Mouse (Mus musculus): ENCODE results near the gene Yeats2. TPM values are rescaled to one million over a fixed set of nuclear protein-coding genes. Genes with fewer than 3 reads are reported as not detected.

Yeats2 gene
- total and polyA plus RNA-seq, 2 experiments from 2014 or later, result 5.8 to 51.9 TPM

DNA sequence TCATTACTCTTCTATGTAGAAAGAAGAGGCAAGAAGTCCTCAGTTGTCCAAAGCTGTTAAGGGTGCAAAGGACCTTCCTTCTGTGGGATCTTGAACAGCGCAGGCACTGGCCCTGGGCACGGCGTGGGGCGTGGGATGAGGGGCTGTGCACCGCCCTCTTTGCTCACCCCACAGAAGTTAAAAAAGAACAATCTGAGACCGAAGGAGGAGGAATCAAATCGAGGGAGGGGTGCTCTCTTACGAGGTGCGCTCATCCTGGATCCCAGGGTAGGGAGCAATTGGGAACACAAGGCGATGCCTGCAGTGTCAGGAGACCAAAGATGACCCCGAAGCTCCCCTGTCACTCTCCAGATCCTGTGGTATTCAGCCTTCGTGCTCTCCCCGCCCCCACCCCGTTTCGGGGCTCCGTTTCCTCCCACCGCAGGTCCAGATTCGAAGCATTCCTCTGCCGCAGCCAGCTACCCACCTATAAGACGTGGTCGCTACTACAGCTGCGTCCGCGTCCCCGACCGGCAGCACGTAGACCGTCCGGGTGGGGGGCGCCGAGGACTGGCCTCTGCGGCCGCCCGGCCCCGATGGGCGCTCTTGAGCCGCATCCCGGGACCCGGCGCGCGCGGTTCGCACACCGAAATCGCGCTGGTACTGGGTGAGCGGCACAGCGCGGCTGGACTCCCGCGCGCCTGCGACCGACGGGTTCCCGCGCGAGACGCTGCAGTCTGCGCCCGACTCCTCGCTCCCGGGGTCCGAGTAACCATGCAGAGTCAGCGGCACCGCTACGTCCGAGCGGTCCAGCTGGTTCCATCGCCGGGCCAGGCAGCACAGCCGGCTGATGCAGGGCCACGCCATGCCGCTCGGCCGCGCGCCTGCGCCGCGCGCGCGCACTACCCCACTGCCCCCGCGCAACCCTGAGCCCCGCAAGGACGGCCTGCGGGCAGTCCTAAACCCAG is 99.9 kb downstream of the Yeats2 start, which contains the start of gene Map6d1:
Map6d1 (minus strand) TSS at position 891 of the 947 bp plus-strand sequence.
- H3K4me2 ChIP-seq (ENCODE audit: low read depth, low read length), result peak within 1 kb of the TSS; percentile 91
- H3K9me3 ChIP-seq (replicated peaks; ENCODE audit: control insufficient read depth, low read length), result no peaks in the 10 kb centered on the region
- no peaks in the 10 kb centered on the region for H3K4me1 ChIP-seq (ENCODE audit: control insufficient read depth, insufficient read depth)
- H3K9ac ChIP-seq (replicated peaks; ENCODE audit: low read depth, low read length), result peak within 1 kb of the TSS; percentile 45
- H3K27me3 ChIP-seq (ENCODE audit: control insufficient read depth, insufficient read depth, low read length), result peaks cover 12% of the 10 kb centered on the region
- TF ChIP-seq EP300 (IDR thresholded peaks at IDR 0.05; ENCODE audit: low read depth), result no peak
- no peak for TF ChIP-seq CTCF (IDR thresholded peaks at IDR 0.05; ENCODE audit: low read depth)
- H3K36me3 ChIP-seq (replicated peaks; ENCODE audit: control insufficient read depth, insufficient read depth, low read length), result no peaks in the 10 kb centered on the region
- DNase-seq (ENCODE audit: low spot score), result peak; percentile 7
- H3K27ac ChIP-seq (ENCODE audit: low read depth), result no peak within 1 kb of the TSS
- H3K4me3 ChIP-seq (ENCODE audit: low read depth, low read length), result peak within 1 kb of the TSS; percentile 61
- ATAC-seq (ENCODE audit: insufficient read depth, low read depth), result peak; percentile 70
- WGBS, result 2% methylated on average over 90 of the region's 90 CpGs

DNA sequence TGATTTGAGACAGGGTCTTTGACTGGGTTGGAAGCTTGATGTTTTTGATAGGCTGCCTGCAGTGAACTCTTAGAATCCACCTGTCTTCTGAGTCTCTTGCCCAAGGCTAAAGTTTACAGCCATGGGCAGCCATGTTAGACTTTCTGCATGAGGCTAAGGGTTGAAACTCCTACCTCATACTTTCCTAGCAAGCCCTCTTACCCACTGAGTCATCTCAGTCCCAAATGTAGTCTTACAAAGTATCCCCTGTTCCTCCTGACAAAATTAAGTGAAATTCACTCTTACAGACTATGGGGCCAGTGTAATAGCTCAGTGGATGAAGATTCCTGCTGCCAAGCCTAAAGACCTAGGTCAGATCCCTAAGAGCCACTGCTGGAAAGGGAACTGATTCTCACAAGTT is 106.2 kb downstream of the Yeats2 start:
- Histone ChIP-seq H3K9me3 (replicated peaks; ENCODE audit: control insufficient read depth, low read length) (no peaks in the 10 kb centered on the region), H3K27me3 (ENCODE audit: control insufficient read depth, insufficient read depth, low read length) (0 out of 2 replicates have a peak, but pooled peaks cover under 1% of the 10 kb centered on the region), H3K4me2 (ENCODE audit: low read depth, low read length) (no peak overlapping the region), H3K4me1 (ENCODE audit: control insufficient read depth, insufficient read depth) (no peaks in the 10 kb centered on the region), H3K9ac (replicated peaks; ENCODE audit: low read depth, low read length) (no peak overlapping the region), H3K4me3 (ENCODE audit: low read depth, low read length) (no peak overlapping the region), H3K27ac (ENCODE audit: low read depth) (no peak overlapping the region), H3K36me3 (replicated peaks; ENCODE audit: control insufficient read depth, insufficient read depth, low read length) (no peaks in the 10 kb centered on the region)
- ATAC-seq (ENCODE audit: insufficient read depth, low read depth) (no peak), DNase-seq (ENCODE audit: low spot score) (no peak)
- TF ChIP-seq CTCF (IDR thresholded peaks at IDR 0.05; ENCODE audit: low read depth) (no peak), EP300 (IDR thresholded peaks at IDR 0.05; ENCODE audit: low read depth) (no peak)

DNA sequence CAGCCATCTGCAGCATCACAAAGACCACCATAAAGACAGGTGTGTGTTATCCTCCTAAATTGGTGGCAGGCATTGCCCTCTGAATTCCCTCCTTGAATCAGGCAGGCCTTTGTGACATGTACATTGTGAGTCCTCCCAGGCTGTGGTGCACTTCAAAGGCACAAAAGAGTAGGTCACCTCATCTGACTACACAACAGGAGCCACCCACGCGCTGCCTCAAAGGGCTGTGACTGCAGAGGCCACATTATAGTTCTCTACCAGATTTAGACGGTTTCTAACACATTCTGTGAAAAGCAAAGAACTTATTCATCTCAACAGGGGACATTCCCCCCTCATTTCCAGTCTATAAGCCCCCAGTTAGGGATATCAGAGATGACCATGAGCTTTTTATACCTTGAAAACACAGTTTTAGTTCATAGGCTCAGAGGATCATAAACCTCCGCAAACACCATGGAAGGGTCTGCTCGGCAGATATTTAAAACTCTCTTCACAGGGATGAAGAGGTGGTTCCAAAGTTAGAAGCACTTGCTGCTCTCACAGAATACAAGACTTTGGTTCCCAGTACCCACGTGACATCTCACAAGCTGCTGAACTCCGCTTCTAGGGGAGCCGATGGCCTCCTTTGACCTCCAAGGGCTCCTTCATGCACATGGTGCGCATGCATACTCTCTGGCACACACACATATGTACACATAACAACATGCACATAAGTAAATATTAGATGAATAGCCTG is 107.7 kb downstream of the Yeats2 start:
- H3K4me1 ChIP-seq (ENCODE audit: control insufficient read depth, insufficient read depth), result no peaks in the 10 kb centered on the region
- no peak overlapping the region for H3K9ac ChIP-seq (replicated peaks; ENCODE audit: low read depth, low read length)
- H3K4me2 ChIP-seq (ENCODE audit: low read depth, low read length), result no peak overlapping the region
- no peak for TF ChIP-seq EP300 (IDR thresholded peaks at IDR 0.05; ENCODE audit: low read depth)
- H3K27me3 ChIP-seq (ENCODE audit: control insufficient read depth, insufficient read depth, low read length), result no peaks in the 10 kb centered on the region
- H3K4me3 ChIP-seq (ENCODE audit: low read depth, low read length), result no peak overlapping the region
- H3K9me3 ChIP-seq (replicated peaks; ENCODE audit: control insufficient read depth, low read length), result no peaks in the 10 kb centered on the region
- no peak overlapping the region for H3K27ac ChIP-seq (ENCODE audit: low read depth)
- no peak for ATAC-seq (ENCODE audit: insufficient read depth, low read depth)
- no peak for DNase-seq (ENCODE audit: low spot score)
- H3K36me3 ChIP-seq (replicated peaks; ENCODE audit: control insufficient read depth, insufficient read depth, low read length), result no peaks in the 10 kb centered on the region
- 66% methylated on average over 9 of the region's 9 CpGs for WGBS

DNA sequence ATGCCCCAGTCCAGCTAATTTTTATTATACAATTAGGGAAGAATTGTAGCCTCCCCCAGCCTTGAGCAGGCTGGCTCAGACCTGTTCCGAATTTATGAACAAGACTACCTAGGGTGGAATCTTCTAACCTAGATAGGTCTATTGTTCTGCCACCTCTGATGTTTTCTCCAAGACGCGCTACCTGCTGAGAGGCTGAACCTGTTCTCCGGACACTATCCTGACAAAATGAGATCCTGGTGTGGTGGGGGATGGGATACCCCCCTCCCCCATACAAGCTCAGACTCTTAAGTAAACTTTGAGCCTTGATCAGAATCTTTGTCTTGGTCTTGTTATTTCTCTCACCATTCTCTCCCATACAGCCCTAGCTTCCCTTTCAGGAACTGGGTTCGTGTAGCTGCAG is 117.1 kb downstream of the Yeats2 start:
- H3K27me3 ChIP-seq (ENCODE audit: control insufficient read depth, insufficient read depth, low read length), result no peaks in the 10 kb centered on the region
- no peak overlapping the region for H3K9ac ChIP-seq (replicated peaks; ENCODE audit: low read depth, low read length)
- no peak overlapping the region for H3K27ac ChIP-seq (ENCODE audit: low read depth)
- DNase-seq (ENCODE audit: low spot score) (no peak), ATAC-seq (ENCODE audit: insufficient read depth, low read depth) (no peak)
- no peak overlapping the region for H3K4me3 ChIP-seq (ENCODE audit: low read depth, low read length)
- H3K9me3 ChIP-seq (replicated peaks; ENCODE audit: control insufficient read depth, low read length), result no peaks in the 10 kb centered on the region
- no peak for TF ChIP-seq EP300 (IDR thresholded peaks at IDR 0.05; ENCODE audit: low read depth)
- TF ChIP-seq CTCF (IDR thresholded peaks at IDR 0.05; ENCODE audit: low read depth), result no peak
- H3K4me1 ChIP-seq (ENCODE audit: control insufficient read depth, insufficient read depth), result no peaks in the 10 kb centered on the region
- no peaks in the 10 kb centered on the region for H3K36me3 ChIP-seq (replicated peaks; ENCODE audit: control insufficient read depth, insufficient read depth, low read length)
- H3K4me2 ChIP-seq (ENCODE audit: low read depth, low read length), result no peak overlapping the region
- 87% methylated on average over 5 of the region's 5 CpGs for WGBS

- H3K27me3 ChIP-seq (ENCODE audit: control insufficient read depth, insufficient read depth, low read length), result no peaks in the 10 kb centered on the region
- H3K27ac ChIP-seq (ENCODE audit: low read depth), result 0 out of 2 replicates have a peak overlapping the region, but pooled peaks have one; percentile 26
- no peaks in the 10 kb centered on the region for H3K9me3 ChIP-seq (replicated peaks; ENCODE audit: control insufficient read depth, low read length)
- TF ChIP-seq EP300 (IDR thresholded peaks at IDR 0.05; ENCODE audit: low read depth) (no peak), CTCF (IDR thresholded peaks at IDR 0.05; ENCODE audit: low read depth) (no peak)
- WGBS, result 46% methylated on average over 7 of the region's 7 CpGs
- no peaks in the 10 kb centered on the region for H3K36me3 ChIP-seq (replicated peaks; ENCODE audit: control insufficient read depth, insufficient read depth, low read length)
- H3K4me2 ChIP-seq (ENCODE audit: low read depth, low read length), result 0 out of 2 replicates have a peak overlapping the region, but pooled peaks have one; percentile 4
- no peak overlapping the region for H3K9ac ChIP-seq (replicated peaks; ENCODE audit: low read depth, low read length)
- no peak for DNase-seq (ENCODE audit: low spot score)
- ATAC-seq (ENCODE audit: insufficient read depth, low read depth), result no peak
- H3K4me3 ChIP-seq (ENCODE audit: low read depth, low read length), result no peak overlapping the region
- no peaks in the 10 kb centered on the region for H3K4me1 ChIP-seq (ENCODE audit: control insufficient read depth, insufficient read depth)
These were observed 124.2 kb downstream of the Yeats2 start for GRCm38 (mm10) chr16:20265089-20265488.

Measured in heart, postnatal 0 days (tissue).